In the genomic region with DNA sequence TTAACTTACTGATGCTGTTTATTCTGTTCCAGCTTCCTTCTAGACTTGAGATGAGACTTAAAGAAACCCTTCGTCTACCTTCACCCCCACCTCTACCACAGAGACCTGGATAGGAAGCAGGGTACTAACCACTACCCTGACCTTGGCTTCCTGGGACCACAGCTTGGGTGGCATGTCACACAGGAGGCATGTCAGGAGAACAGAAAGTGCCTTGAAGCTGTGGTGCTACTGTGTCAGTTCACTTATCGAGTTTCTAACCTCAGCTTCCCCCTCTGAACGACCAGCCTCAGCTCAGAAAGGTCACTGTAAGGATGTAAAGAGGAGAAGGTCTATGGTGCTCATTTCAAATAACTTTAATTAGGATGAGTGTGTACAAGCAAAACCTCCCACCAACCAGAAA, we compare ENCODE assay signal across 23 mouse cellular contexts. TPM values are rescaled to one million over a fixed set of nuclear protein-coding genes. Genes with fewer than 3 reads are reported as not detected.
"Had no signal": no experiment of that assay in that cellular context is flagged by ENCODE, and none has a peak within 500 bp of the region (broad histone marks: within the 10 kb centered on the region; RNA-seq: fewer than 3 reads in every experiment).

No protein-coding gene starts in this region.

- H3K4me3 ChIP-seq: megakaryocyte, embryonic 14.5 days; midbrain, embryonic 13.5 days; midbrain, embryonic 15.5 days; neural tube, embryonic 12.5 days; stomach, embryonic 15.5 days had no signal

- H3K36me3 ChIP-seq: midbrain, embryonic 13.5 days; midbrain, embryonic 15.5 days; neural tube, embryonic 12.5 days; stomach, embryonic 15.5 days had no signal

- H3K9ac ChIP-seq: lung, embryonic 14.5 days; midbrain, embryonic 13.5 days; midbrain, embryonic 15.5 days; neural tube, embryonic 12.5 days; stomach, embryonic 15.5 days had no signal

- DNase-seq: lung, adult 18-20 months; lung, embryonic 14.5 days; lung, postnatal 10 days; lung, postnatal 4 days; right cerebral cortex, postnatal 14 days; thymus, adult 2 months; thymus, postnatal 25 days; thymus, postnatal 4 days had no signal

- H3K4me1 ChIP-seq: megakaryocyte, embryonic 14.5 days; midbrain, embryonic 13.5 days; midbrain, embryonic 15.5 days; neural tube, embryonic 12.5 days; stomach, embryonic 15.5 days had no signal

- H3K27ac ChIP-seq: midbrain, embryonic 13.5 days; midbrain, embryonic 15.5 days; neural tube, embryonic 12.5 days; stomach, embryonic 15.5 days; stomach, postnatal 0 days had no signal

- H3K27me3 ChIP-seq: megakaryocyte, embryonic 14.5 days; midbrain, embryonic 13.5 days; midbrain, embryonic 15.5 days; neural tube, embryonic 12.5 days; stomach, embryonic 15.5 days had no signal

- H3K4me2 ChIP-seq: lung, embryonic 14.5 days; midbrain, embryonic 11.5 days; midbrain, embryonic 13.5 days; midbrain, embryonic 15.5 days; neural tube, embryonic 12.5 days; stomach, embryonic 15.5 days had no signal

- H3K9me3 ChIP-seq: megakaryocyte, embryonic 14.5 days; midbrain, embryonic 13.5 days; midbrain, embryonic 15.5 days; neural tube, embryonic 12.5 days; stomach, embryonic 15.5 days had no signal

- ATAC-seq: midbrain, embryonic 13.5 days; midbrain, embryonic 15.5 days had no signal

RNA-seq across cellular contexts. Expression of gene Ccl2, which starts 14.0 kb away (rescaled TPM):
- total RNA-seq: midbrain, postnatal 0 days had no signal

RNA-seq across cellular contexts. Expression of gene Gm17268, which starts 17.0 kb away (rescaled TPM):
- total RNA-seq: midbrain, postnatal 0 days; monocyte, adult 5-6 weeks; neutrophil, adult 5-6 weeks had no signal
- polyA plus RNA-seq: lung, embryonic 14.5 days; lung, embryonic 16.5 days; midbrain, embryonic 11.5 days; midbrain, embryonic 13.5 days; midbrain, embryonic 15.5 days; midbrain, postnatal 0 days; neural tube, embryonic 12.5 days; neural tube, embryonic 14.5 days; spleen, adult 2 months; stomach, embryonic 15.5 days; stomach, postnatal 0 days; testis, adult 2 months; thymus, adult 2 months; urinary bladder, adult 2 months had no signal

RNA-seq across cellular contexts. Expression of gene Ccl7, which starts 24.1 kb away (rescaled TPM):
- total RNA-seq: monocyte, adult 5-6 weeks; neutrophil, adult 5-6 weeks had no signal
- polyA plus RNA-seq: spleen, adult 2 months; testis, adult 2 months had no signal

RNA-seq across cellular contexts. Expression of gene Ccl11, which starts 36.2 kb away (rescaled TPM):
- total RNA-seq: midbrain, postnatal 0 days; monocyte, adult 5-6 weeks; neutrophil, adult 5-6 weeks had no signal
- polyA plus RNA-seq: midbrain, embryonic 11.5 days; midbrain, embryonic 13.5 days; midbrain, embryonic 15.5 days; neural tube, embryonic 14.5 days; testis, adult 2 months had no signal

RNA-seq across cellular contexts. Expression of gene Asic2, which starts 53.1 kb away (rescaled TPM):
- total RNA-seq: monocyte, adult 5-6 weeks; neutrophil, adult 5-6 weeks had no signal
